In genomic region chr6:125496417-125496816, GRCm38 (mm10) we compare ENCODE assay signal across 26 mouse cellular contexts. TPM values are rescaled to one million over a fixed set of nuclear protein-coding genes. Genes with fewer than 3 reads are reported as not detected.
DNase-seq lines count a peak whose midpoint lies in the region; ATAC-seq and TF ChIP-seq lines count a peak whose summit lies in the region.
"Had no signal": no experiment of that assay in that cellular context is flagged by ENCODE, and none has a peak within 500 bp of the region (broad histone marks: within the 10 kb centered on the region; RNA-seq: fewer than 3 reads in every experiment).

No protein-coding gene starts in this region.

- H3K9ac ChIP-seq in limb, embryonic 15.5 days = no peak overlapping the region
- peak overlapping the region; percentile 32; the same call in 1 of the 2 replicates for H3K9ac ChIP-seq in ES-E14 (ENCODE audit: insufficient read depth, low read depth, low read length, poor library complexity, severe bottlenecking)
- H3K9ac ChIP-seq: embryonic facial prominence, embryonic 13.5 days; embryonic facial prominence, embryonic 15.5 days; forebrain, embryonic 12.5 days had no signal

- peaks cover 43% of the 10 kb centered on the region for H3K4me1 ChIP-seq in limb, embryonic 15.5 days
- peaks cover 17% of the 10 kb centered on the region for H3K4me1 ChIP-seq in limb, embryonic 10.5 days
- peaks cover 2 to 17% of the 10 kb centered on the region in 2 experiments; a peak in 2 of 4 replicates for H3K4me1 ChIP-seq in ES-E14 (ENCODE audit: control insufficient read depth in 2 of 2, insufficient read depth in 2 of 2, low read length in 2 of 2, poor library complexity in 1 of 2)

- H3K36me3 ChIP-seq in limb, embryonic 15.5 days = 0 out of 2 replicates have a peak, but pooled peaks cover under 1% of the 10 kb centered on the region
- H3K36me3 ChIP-seq in limb, embryonic 10.5 days = no peaks in the 10 kb centered on the region
- peaks cover under 1% of the 10 kb centered on the region; the same call in 1 of the 2 replicates for H3K36me3 ChIP-seq in ES-E14 (ENCODE audit: control insufficient read depth, insufficient read depth, low read length, poor library complexity, severe bottlenecking)
- H3K36me3 ChIP-seq: embryonic facial prominence, embryonic 15.5 days; forebrain, embryonic 10.5 days; forebrain, embryonic 12.5 days had no signal

- in situ Hi-C loops in ES-E14 (cut with MboI; ENCODE audit: low sequenced_read_pairs in 2 of 2, unreplicated experiment in 2 of 2) = no loop called here

- H3K27ac ChIP-seq in limb, embryonic 15.5 days = 0 out of 2 replicates have a peak overlapping the region, but pooled peaks have one; percentile 22
- no peak overlapping the region for H3K27ac ChIP-seq in limb, embryonic 10.5 days
- H3K27ac ChIP-seq in ES-E14 (ENCODE audit: insufficient read depth, low read depth, low read length, poor library complexity, severe bottlenecking) = no peak overlapping the region
- H3K27ac ChIP-seq: embryonic facial prominence, embryonic 13.5 days; embryonic facial prominence, embryonic 15.5 days; forebrain, embryonic 10.5 days; forebrain, embryonic 12.5 days had no signal

- no peak overlapping the region for H3K4me3 ChIP-seq in limb, embryonic 15.5 days
- H3K4me3 ChIP-seq in limb, embryonic 10.5 days = no peak overlapping the region
- peak overlapping the region in 1 of 2 experiments; percentile 18; a peak in 1 of 4 replicates for H3K4me3 ChIP-seq in ES-E14 (ENCODE audit: insufficient read depth in 1 of 2, low read depth in 1 of 2, low read length in 2 of 2, poor library complexity in 1 of 2, severe bottlenecking in 1 of 2)
- H3K4me3 ChIP-seq: embryonic facial prominence, embryonic 13.5 days; embryonic facial prominence, embryonic 15.5 days; erythroblast, embryonic 14.5 days; forebrain, embryonic 10.5 days; forebrain, embryonic 12.5 days had no signal

- intact Hi-C loops in left cerebral cortex, postnatal 4 days (cut with DNase I) = no loop called here

- no peak overlapping the region for H3K4me2 ChIP-seq in limb, embryonic 15.5 days
- H3K4me2 ChIP-seq: embryonic facial prominence, embryonic 13.5 days; embryonic facial prominence, embryonic 15.5 days; forebrain, embryonic 12.5 days had no signal

- ATAC-seq in limb, embryonic 15.5 days (ENCODE audit: insufficient number of reproducible peaks, low FRiP score, low TSS enrichment, low read depth) = no peak
- ATAC-seq: CD4-positive, CD25-positive, alpha-beta regulatory T cell, adult 4 months; forebrain, embryonic 14.5 days; forebrain, embryonic 16.5 days had no signal

- 86% methylated on average over 12 of the region's 12 CpGs for WGBS in limb, embryonic 15.5 days
- WGBS in limb, embryonic 10.5 days = 85% methylated on average over 12 of the region's 12 CpGs

- H3K27me3 ChIP-seq in limb, embryonic 15.5 days = no peaks in the 10 kb centered on the region
- H3K27me3 ChIP-seq in limb, embryonic 10.5 days (ENCODE audit: low read depth, poor library complexity, severe bottlenecking) = peaks cover 54% of the 10 kb centered on the region
- H3K27me3 ChIP-seq: embryonic facial prominence, embryonic 15.5 days had no signal

- DNase-seq in limb, embryonic 10.5 days (ENCODE audit: low spot score) = no peak
- DNase-seq in ES-E14 (ENCODE audit: low read depth, low spot score) (no peak), ZHBTc4 (ENCODE audit: low read depth, low spot score) (peak; percentile 67)
- DNase-seq in left cerebral cortex, postnatal 4 days = no peak
- DNase-seq in testis, postnatal 10 days (ENCODE audit: low spot score) = no peak
- DNase-seq: adrenal gland, adult 2 months; adrenal gland, postnatal 10 days; adrenal gland, postnatal 25 days; B cell, adult 2 months; cerebellum, adult 11 months; cerebellum, adult 18-20 months; cerebellum, adult 8-10 months; cerebellum, adult 9-11 months; cerebellum, postnatal 14 days; cerebellum, postnatal 36 days; embryo, embryonic 11 days had no signal

- H3K9me3 ChIP-seq in limb, embryonic 15.5 days = no peaks in the 10 kb centered on the region
- H3K9me3 ChIP-seq in limb, embryonic 10.5 days (replicated peaks) = no peaks in the 10 kb centered on the region
- H3K9me3 ChIP-seq in ES-E14 (ENCODE audit: control insufficient read depth, insufficient read depth, low read depth, low read length) = no peaks in the 10 kb centered on the region
- H3K9me3 ChIP-seq: embryonic facial prominence, embryonic 13.5 days; embryonic facial prominence, embryonic 15.5 days; forebrain, embryonic 10.5 days; forebrain, embryonic 12.5 days had no signal

TF ChIP-seq in ES-E14, 5 proteins besides CTCF, POLR2A, EP300 and RAD21:
- TF ChIP-seq ZC3H11A (IDR thresholded peaks at IDR 0.05; ENCODE audit: borderline replicate concordance, low read depth, low read length) (no peak), MAFK (IDR thresholded peaks at IDR 0.05; ENCODE audit: insufficient read depth, low read depth, low read length) (no peak), CHD2 (IDR thresholded peaks at IDR 0.05; ENCODE audit: low read depth, low read length) (no peak), HCFC1 (IDR thresholded peaks at IDR 0.05; ENCODE audit: borderline replicate concordance, insufficient read depth, low read length) (no peak), ZNF384 (IDR thresholded peaks at IDR 0.05; ENCODE audit: low read depth, low read length) (no peak)

RNA-seq across cellular contexts. Expression of gene Cd9, which starts 1.8 kb away (rescaled TPM):
- polyA plus RNA-seq in limb, embryonic 15.5 days (2015; fragmentation: Nextera tagmentation; extraction: Ambion mirVana) = 490 and 511 TPM in 2 replicates
- 22.5 and 33.2 TPM in 2 replicates for polyA plus RNA-seq in limb, embryonic 10.5 days (2016; fragmentation: Nextera tagmentation; extraction: Ambion mirVana)
- total RNA-seq in ES-E14 (2012; rRNA removed) = 228 and 374 TPM in 2 replicates
- 10 to 100 TPM; 53.1 to 56.4 TPM for total RNA-seq in left cerebral cortex, postnatal 4 days (2021)
- polyA plus RNA-seq: erythroblast, embryonic 14.5 days had no signal

RNA-seq across cellular contexts. Expression of gene Vwf, which starts 50.2 kb away (rescaled TPM):
- polyA plus RNA-seq in limb, embryonic 15.5 days (2015; fragmentation: Nextera tagmentation; extraction: Ambion mirVana) = 7.9 and 11.3 TPM in 2 replicates
- polyA plus RNA-seq in limb, embryonic 10.5 days (2016; fragmentation: Nextera tagmentation; extraction: Ambion mirVana) = 4.5 and 5.3 TPM in 2 replicates
- 3.0 and 6.8 TPM in 2 replicates for total RNA-seq in ES-E14 (2012; rRNA removed)
- 10 to 100 TPM; 24.1 to 28.2 TPM for total RNA-seq in left cerebral cortex, postnatal 4 days (2021)
- total RNA-seq: CH12.LX had no signal
- polyA plus RNA-seq: CD4-positive, CD25-positive, alpha-beta regulatory T cell, adult 4 months had no signal
